Mouse (Mus musculus) forebrain, embryonic 16.5 days (tissue): ENCODE results near the gene Aif1. TPM values are rescaled to one million over a fixed set of nuclear protein-coding genes. Genes with fewer than 3 reads are reported as not detected.

ENCODE experiments used
- ATAC-seq: fragments of 200-750 bp; cut with Nextera tagmentation; 2 replicates; pipeline ENCODE4 v1.8.0; 2017; ENCODE audit warnings: mild to moderate bottlenecking, moderate library complexity
- H3K27ac ChIP-seq: fragments of 300-500 bp; sonication (generic); 2 replicates; pipeline ENCODE4 v1.5.1; 2014; ENCODE audit warnings: low read length, control low read depth
- H3K27me3 ChIP-seq: fragments of 300-500 bp; sonication (generic); replicated peaks from 2 replicates; pipeline ENCODE4 v1.6.1; 2014; ENCODE audit warnings: low read length; ENCODE audit not compliant: control insufficient read depth, insufficient read depth
- H3K36me3 ChIP-seq: fragments of 300-500 bp; sonication (generic); 2 replicates; pipeline ENCODE4 v1.6.1; 2014; ENCODE audit not compliant: control insufficient read depth, insufficient read depth
- H3K4me1 ChIP-seq: fragments of 300-500 bp; sonication (generic); replicated peaks from 2 replicates; pipeline ENCODE4 v1.6.1; 2014; ENCODE audit warnings: low read length; ENCODE audit not compliant: control insufficient read depth, insufficient read depth
- H3K4me2 ChIP-seq: fragments of 300-500 bp; sonication (generic); 2 replicates; pipeline ENCODE4 v1.6.1; 2014; ENCODE audit warnings: mild to moderate bottlenecking, low read length, control low read depth
- H3K4me3 ChIP-seq: fragments of 300-500 bp; sonication (generic); replicated peaks from 2 replicates; pipeline ENCODE4 v1.5.1; 2014; ENCODE audit warnings: mild to moderate bottlenecking, low read length, control low read depth
- H3K9ac ChIP-seq: fragments of 300-500 bp; sonication (generic); replicated peaks from 2 replicates; pipeline ENCODE4 v1.6.1; 2014; ENCODE audit warnings: low read depth, low read length, control low read depth
- H3K9me3 ChIP-seq: fragments of 300-500 bp; sonication (generic); 2 replicates; pipeline ENCODE4 v1.6.1; 2016; ENCODE audit warnings: low read length; ENCODE audit not compliant: control insufficient read depth
- WGBS: fragments of 180-500 bp; shearing (Covaris S2); extraction: QIAGEN DNeasy Blood & Tissue Kit; methylation state at CpG from one replicate; pipeline ENCODE4 v1.1.7; 2014; 5-methylcytosine and 5-hydroxymethylcytosine counted together
- polyA plus RNA-seq: library from polyadenylated mRNA; unstranded; fragments of >200 nt; fragmentation: Nextera tagmentation; extraction: Ambion mirVana; gene quantifications from 2 replicates; pipeline ENCODE4 v1.2.1, GENCODE M21; 2015

The Aif1 gene
- polyA plus RNA-seq, 1 experiment from 2014 or later, result 5.9 TPM

DNA sequence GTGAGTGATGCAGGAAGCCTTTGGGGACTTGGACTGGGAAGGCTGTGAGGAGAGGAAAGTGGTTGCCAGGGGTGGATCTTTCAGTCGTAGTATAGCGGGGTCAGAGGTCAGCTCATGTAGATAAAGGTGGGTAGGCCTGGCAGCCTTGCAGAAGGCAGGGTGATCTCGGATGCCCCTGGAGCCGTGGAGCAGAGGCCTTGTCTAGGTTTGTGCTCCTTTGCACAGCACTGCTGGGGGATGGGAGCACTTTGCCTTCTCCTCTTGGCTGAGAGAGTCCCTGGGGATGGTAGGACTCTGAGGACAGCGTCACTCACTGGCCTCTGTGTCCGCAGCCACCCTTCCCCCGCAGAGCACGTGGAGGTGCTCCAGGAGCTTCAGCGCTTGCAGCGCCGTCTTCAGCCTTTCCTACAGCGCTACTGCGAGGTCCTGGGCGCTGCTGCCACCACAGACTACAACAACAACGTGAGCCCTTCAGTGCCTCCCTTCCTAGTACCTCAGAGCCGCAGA lies 35.3 kb downstream of the Aif1 start:
- Histone ChIP-seq H3K4me1 (peaks cover 27% of the 10 kb centered on the region), H3K4me3 (no peak overlapping the region), H3K27ac (no peak overlapping the region), H3K4me2 (no peak overlapping the region), H3K27me3 (no peaks in the 10 kb centered on the region), H3K36me3 (peaks cover 62% of the 10 kb centered on the region), H3K9ac (no peak overlapping the region), H3K9me3 (no peaks in the 10 kb centered on the region)
- ATAC-seq, result no peak
- WGBS, result 80% methylated on average over 16 of the region's 16 CpGs

DNA sequence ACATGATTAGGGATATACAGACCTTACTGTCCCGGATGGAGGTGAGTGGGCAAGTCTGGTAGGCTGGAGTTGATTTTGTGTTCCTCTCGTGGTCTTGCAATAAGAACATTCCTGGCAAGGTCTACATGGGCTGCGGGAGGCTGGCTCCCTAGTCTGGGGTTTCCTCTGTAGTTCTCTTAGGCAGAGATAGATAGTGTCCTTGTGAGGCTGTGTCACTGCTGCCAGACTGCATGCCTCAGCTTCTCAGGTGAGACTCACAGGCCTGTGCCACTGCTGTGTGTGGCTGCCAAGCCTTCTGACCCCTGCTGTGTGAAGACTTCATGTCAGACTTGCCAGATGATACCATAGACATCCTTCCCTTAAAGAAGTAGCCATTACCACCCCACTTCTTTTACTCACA lies 36.6 kb downstream of the Aif1 start:
- peaks cover 49% of the 10 kb centered on the region for H3K36me3 ChIP-seq
- 93% methylated on average over 3 of the region's 3 CpGs for WGBS
- no peak overlapping the region for H3K4me2 ChIP-seq
- H3K9ac ChIP-seq, result no peak overlapping the region
- H3K4me1 ChIP-seq, result peaks cover 27% of the 10 kb centered on the region
- H3K9me3 ChIP-seq, result no peaks in the 10 kb centered on the region
- no peaks in the 10 kb centered on the region for H3K27me3 ChIP-seq
- ATAC-seq, result no peak
- no peak overlapping the region for H3K27ac ChIP-seq
- no peak overlapping the region for H3K4me3 ChIP-seq

DNA sequence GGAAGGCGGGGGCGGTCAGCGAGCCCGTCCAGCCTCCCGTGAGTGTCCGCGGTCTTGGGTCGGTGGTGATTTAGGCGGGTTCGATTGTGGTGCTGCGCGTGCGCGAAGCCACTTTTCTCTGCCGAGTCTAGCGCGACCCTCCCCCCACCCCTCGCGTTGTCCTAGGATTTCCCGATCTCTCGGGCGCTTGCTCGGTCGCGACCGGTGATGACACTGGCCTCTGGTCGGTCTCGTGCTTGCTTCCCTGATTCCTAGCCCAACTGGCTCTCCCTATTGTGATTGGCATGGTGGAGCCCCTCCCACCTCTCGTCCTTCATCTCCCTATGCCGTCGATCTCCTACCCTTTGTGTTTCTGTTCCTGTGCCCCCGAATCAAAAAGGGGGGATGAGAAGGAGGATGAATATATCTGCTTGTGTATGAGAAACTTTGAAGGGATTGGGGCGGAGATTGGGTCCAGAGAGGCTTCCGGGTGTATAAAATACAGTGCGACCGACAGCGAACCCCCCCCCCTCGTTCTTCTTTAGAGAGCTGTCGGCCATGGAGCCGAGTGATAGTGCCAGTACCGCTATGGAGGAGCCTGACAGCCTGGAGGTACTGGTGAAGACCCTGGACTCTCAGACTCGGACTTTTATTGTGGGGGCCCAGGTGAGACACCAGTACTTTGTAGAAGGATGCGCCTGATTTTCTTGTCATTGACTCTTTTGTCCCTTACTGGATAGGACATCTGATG lies 40.1 kb downstream of the Aif1 start:
- Histone ChIP-seq H3K9ac (peak overlapping the region; percentile 82), H3K27ac (peak overlapping the region; percentile 97), H3K4me3 (peak overlapping the region; percentile 92), H3K36me3 (peaks cover 17% of the 10 kb centered on the region), H3K4me2 (peak overlapping the region; percentile 82), H3K9me3 (no peaks in the 10 kb centered on the region), H3K27me3 (no peaks in the 10 kb centered on the region), H3K4me1 (peaks cover 27% of the 10 kb centered on the region)
- peak; percentile 61 for ATAC-seq
- under 1% methylated on average over 43 of the region's 43 CpGs for WGBS

DNA sequence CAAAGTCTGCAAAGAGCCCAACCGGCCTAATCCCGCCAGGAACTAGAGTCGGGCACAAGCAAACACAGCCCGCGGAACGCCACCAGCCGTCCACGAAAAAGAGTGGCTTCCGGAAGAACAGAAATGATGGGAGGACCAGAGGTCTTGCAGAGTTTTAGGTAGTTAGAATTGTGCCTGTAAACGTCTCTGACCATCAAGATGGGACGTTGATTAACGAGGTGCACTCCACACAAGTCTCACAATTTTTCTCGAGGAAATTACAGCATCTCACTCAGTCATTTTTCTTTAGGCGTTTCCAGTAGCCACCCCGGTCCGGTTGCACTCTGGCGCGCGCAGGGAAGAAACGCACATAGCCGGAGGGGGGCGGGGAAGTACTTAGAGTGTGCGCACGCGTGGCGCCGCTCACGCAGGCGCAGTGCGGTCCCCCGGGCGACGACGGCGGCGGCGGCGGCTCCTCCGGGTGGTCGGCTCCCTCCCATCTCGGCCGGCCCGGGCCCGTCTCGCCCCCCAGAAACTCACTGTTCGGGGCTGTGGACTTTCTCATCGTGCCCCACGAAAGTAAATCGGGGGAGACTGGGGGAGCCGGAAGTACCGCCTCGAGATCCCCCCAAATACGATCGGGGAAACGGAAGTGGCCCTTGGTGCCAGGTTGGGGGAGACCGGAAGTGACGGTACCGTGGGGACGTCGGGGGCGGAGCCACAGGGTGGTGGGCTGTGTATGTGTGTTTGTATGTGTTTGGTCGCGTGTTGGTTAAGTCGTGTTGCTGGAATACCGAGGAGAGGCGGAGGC lies 40.9 kb downstream of the Aif1 start, which contains the start of gene Bag6:
Gene Bag6 (plus strand): TSS at position 378 of the 790 bp plus-strand sequence.
- ATAC-seq, result peak; percentile 94
- Histone ChIP-seq H3K4me1 (peaks cover 27% of the 10 kb centered on the region), H3K9ac (peak within 1 kb of the TSS; percentile 82), H3K36me3 (peaks cover 10% of the 10 kb centered on the region), H3K27me3 (no peaks in the 10 kb centered on the region), H3K27ac (peak within 1 kb of the TSS; percentile 97), H3K4me3 (peak within 1 kb of the TSS; percentile 92), H3K4me2 (peak within 1 kb of the TSS; percentile 82), H3K9me3 (no peaks in the 10 kb centered on the region)
- under 1% methylated on average over 66 of the region's 66 CpGs for WGBS

DNA sequence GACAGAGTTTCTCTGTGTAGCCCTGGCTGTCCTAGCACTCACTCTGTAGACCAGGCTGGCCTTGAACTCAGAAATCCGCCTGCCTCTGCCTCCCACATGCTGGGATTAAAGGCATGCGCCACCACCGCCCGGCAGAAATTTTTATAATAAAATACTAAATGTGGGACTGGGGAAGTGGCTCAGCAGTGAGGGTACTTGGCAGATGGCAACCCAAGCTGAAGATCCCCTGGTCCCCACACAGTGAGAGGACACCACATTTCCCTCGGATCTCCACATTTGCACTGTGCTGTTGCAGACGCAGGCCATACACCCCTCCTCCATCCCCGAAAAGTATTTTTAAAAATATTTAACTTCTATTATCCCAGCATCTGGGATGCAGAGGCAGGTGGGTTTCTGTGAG lies 42.4 kb downstream of the Aif1 start:
- ATAC-seq, result no peak
- Histone ChIP-seq H3K4me3 (no peak overlapping the region), H3K4me2 (no peak overlapping the region), H3K36me3 (no peaks in the 10 kb centered on the region; the same call in 1 of the 2 replicates), H3K4me1 (peaks cover 23% of the 10 kb centered on the region), H3K27me3 (no peaks in the 10 kb centered on the region), H3K27ac (no peak overlapping the region), H3K9ac (no peak overlapping the region), H3K9me3 (no peaks in the 10 kb centered on the region)
- WGBS, result 94% methylated on average over 7 of the region's 7 CpGs

DNA sequence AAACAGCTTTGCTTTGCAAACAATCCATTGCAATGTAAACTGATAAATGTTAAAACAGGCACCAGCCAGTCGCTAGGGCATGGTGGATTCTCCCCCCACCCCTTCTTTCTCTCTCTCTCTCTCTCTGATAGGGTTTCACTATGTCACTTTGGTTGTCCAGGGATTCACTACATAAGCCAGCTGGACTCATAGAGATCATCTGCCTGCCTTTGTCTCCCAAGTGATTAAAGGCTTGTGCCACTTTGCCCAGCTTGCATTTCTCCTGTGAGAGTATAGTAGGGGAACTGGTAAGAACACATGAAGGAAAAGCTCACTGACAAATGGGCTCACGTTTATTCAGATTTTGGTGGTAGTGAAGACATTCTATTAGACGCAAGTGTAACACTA lies 43.7 kb downstream of the Aif1 start:
- peaks cover 16% of the 10 kb centered on the region for H3K4me1 ChIP-seq
- no peaks in the 10 kb centered on the region for H3K27me3 ChIP-seq
- 80% methylated on average over 3 of the region's 3 CpGs for WGBS
- no peaks in the 10 kb centered on the region for H3K36me3 ChIP-seq
- no peaks in the 10 kb centered on the region for H3K9me3 ChIP-seq
- no peak overlapping the region for H3K27ac ChIP-seq
- H3K9ac ChIP-seq, result no peak overlapping the region
- no peak overlapping the region for H3K4me2 ChIP-seq
- no peak overlapping the region for H3K4me3 ChIP-seq
- ATAC-seq, result no peak

DNA sequence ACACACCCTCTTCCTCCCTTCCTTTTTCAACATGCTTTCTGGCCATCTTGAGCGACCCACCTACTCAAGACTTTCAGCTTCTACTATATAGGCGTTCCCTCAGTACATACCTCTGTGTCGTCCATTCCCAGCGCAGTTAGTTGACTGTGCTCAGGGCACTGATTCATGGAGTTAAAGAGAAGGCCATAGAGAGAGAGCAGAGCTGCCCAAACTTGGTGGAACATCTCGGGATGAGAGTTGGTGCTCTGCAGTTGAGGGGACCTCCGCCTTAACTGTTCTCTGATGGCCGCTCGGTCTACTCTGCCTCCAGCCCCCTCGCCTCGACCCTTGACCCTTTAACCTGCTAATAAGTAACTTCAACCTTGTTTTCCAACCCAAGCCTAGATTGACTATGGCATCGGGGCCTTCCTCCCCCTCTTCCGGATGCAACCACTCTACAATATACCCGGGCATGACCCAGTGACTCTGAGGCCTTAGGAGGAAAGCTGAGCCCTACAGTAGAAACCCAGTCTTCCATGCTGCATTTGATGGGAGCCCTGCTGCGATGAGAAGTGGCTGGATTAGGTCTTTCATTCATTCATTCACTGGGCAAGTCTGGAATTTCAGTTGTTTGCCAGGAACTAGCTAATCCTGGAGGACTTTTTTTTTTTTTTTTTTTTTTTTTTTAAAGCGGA lies 44.2 kb downstream of the Aif1 start, which contains the start of gene Apom:
Gene Apom (minus strand): TSS at position 551 of the 674 bp plus-strand sequence.
- no peaks in the 10 kb centered on the region for H3K36me3 ChIP-seq
- no peak within 1 kb of the TSS for H3K27ac ChIP-seq
- no peaks in the 10 kb centered on the region for H3K9me3 ChIP-seq
- no peak for ATAC-seq
- no peak within 1 kb of the TSS for H3K4me3 ChIP-seq
- H3K9ac ChIP-seq, result no peak within 1 kb of the TSS
- peaks cover 16% of the 10 kb centered on the region for H3K4me1 ChIP-seq
- no peaks in the 10 kb centered on the region for H3K27me3 ChIP-seq
- H3K4me2 ChIP-seq, result no peak within 1 kb of the TSS
- 84% methylated on average over 15 of the region's 15 CpGs for WGBS

DNA sequence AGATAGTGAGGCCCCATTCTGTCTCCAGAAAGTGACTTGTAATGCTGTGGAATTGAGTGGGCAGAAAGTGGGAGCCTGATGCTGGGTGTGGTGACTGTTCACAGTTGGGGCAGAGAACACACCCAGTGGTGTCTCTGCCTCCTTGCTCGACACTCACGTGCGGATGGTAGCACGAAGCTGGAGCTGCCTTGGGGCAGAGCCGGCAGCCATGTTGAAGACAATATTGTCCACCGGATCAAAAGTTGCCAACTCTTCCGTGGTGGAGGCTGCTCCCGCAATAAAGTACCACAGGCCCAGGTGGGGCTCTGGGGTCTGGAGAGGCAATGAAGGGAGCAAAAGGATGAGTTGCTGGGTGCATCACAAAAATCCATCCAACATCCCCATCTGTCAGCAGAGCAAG lies 44.8 kb downstream of the Aif1 start:
- no peak overlapping the region for H3K9ac ChIP-seq
- 92% methylated on average over 8 of the region's 8 CpGs for WGBS
- no peaks in the 10 kb centered on the region for H3K9me3 ChIP-seq
- H3K36me3 ChIP-seq, result no peaks in the 10 kb centered on the region
- H3K4me3 ChIP-seq, result no peak overlapping the region
- H3K4me2 ChIP-seq, result no peak overlapping the region
- H3K4me1 ChIP-seq, result peaks cover 16% of the 10 kb centered on the region
- H3K27me3 ChIP-seq, result no peaks in the 10 kb centered on the region
- no peak overlapping the region for H3K27ac ChIP-seq
- no peak for ATAC-seq

DNA sequence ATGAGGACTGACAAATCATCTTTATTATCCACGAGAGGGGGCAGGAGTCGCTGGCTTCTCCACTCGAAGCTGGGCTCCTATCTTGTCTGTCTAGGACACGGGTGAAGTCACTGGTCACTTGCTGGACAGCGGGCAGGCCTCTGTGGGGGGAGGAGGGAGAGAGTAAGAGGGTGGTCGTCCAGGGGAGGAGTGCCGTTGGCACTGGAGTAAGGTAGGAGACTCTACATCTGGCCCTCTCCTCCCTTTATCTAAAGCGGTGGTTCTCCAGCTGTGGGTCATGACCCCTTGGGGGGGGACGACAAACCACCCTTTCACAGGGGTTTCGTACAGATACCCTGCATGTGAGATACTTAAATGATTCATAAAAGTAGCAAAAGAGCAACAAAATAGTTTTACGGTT lies 46.9 kb downstream of the Aif1 start:
- no peaks in the 10 kb centered on the region for H3K9me3 ChIP-seq
- no peak overlapping the region for H3K4me3 ChIP-seq
- 82% methylated on average over 11 of the region's 11 CpGs for WGBS
- ATAC-seq, result no peak
- H3K36me3 ChIP-seq, result peaks cover under 1% of the 10 kb centered on the region; the same call in 1 of the 2 replicates
- no peak overlapping the region for H3K9ac ChIP-seq
- H3K4me1 ChIP-seq, result peaks cover 24% of the 10 kb centered on the region
- H3K4me2 ChIP-seq, result no peak overlapping the region
- H3K27me3 ChIP-seq, result no peaks in the 10 kb centered on the region
- no peak overlapping the region for H3K27ac ChIP-seq
